Mouse (Mus musculus): ENCODE results near the gene Mrpl10.

Mrpl10 gene

DNA sequence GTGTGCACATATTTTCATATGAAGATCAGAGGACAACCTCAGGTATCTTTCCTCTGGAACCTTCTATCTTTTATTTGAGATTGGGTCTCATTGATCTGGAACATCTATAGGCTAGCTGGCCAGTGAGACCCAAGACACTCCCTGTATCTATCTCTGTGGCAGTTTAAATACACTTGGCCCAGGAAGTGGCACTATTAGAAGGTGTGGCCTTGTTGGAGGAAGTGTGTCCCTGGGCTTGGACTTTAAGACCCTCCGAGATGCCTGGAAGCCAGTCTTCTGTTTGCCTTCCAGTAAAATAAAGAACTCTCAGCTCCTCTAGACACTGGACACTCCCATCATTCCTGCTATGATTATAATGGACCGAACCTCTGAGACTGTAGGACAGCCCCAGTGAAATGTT lies 28.4 kb downstream of the Mrpl10 start:
- DNase-seq: no peak

DNA sequence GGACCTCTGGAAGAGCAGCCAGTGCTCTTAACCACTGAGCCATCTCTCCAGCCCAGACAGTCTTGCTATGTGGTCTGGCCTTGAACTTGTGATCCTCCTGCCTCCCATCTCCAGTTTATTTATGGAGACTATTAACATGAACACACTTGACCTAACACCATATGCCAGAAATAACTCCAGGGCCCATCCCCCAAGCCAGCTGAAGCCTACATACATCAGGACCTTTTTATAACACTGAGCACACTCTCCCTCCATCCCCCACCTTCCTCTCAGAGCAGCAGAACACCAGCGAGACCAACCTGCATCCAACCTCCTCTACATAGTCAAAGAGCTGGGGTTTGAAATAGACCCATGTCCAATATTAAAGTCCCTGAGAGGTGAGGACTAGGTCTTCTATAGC lies 29.8 kb downstream of the Mrpl10 start:
- no peak for DNase-seq

DNA sequence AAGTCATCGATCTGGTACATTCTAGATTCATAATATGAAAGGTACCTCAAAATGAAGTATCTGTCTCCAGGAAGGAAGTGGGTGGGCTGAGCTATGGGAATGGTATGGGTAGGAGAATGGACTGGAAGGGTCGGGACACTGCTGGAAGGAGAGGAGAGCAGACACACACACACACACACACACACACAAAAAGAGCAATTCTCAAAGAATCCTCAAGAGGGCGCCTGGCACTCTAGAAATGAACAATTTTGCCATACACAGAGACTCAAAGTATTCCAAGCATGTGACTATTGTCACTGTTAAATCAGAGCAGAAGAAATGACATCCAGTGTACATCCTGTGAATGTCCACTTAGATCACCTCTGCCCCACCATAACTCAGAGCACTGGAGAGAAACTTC lies 31.2 kb downstream of the Mrpl10 start:
- DNase-seq: no peak

DNA sequence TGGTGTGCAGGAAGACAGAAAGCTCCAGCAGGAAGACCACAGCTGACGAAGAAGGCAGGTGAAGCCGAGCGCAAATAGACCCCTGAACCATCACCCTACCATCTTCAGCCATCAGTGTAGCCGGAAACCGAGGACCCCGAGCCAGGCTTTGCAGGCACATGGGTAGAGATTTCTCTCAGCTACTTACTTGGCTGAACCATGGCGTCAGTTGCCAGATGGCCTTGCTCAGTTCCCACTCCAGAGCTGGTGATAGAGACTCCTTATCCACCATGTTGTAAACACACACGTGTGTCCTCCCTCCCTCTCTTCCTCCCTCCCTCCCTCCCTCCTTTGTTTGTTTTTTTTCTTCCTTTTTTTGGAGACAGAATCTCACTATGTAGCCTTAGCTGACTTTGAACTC lies 32.9 kb downstream of the Mrpl10 start:
- no peak for DNase-seq

DNA sequence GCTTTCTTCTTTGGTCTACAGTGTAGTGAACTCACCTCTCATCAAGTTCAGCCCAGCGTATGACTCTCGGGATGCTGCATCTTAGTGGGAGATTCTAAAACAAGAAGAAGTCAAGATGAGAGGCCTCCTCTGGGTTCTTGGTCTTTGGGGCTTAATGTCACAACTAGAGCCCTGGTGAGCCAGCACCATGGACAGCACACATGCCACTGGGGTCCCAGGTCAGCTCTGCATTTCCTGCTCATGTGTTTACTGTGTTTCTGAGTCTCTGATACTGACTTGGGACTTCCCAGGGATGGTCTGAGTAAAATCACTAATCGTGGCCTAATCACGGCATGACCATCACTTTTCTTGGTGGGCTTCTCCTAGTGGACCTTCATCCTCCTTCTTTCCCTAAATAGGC lies 37.4 kb downstream of the Mrpl10 start:
- DNase-seq: no peak

DNA sequence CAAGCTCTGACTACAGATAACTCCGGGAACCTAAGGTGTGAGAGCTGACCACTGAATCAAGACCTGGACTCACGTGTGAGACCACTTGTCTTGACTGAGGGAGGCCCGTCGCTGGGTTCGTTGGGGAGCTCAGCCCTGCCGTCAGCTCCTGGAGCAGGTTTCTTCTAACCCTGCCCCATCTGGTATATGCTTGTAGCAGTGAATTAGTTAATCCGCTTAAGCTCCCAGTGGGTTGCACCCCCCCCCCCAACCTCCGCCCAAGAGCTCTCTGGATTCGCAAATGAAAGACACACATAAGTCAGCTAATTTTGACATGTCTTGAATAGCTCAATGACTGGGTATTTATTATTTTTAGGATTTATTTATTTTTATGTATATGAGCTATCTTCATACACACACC lies 38.9 kb downstream of the Mrpl10 start:
- no peak for DNase-seq

DNA sequence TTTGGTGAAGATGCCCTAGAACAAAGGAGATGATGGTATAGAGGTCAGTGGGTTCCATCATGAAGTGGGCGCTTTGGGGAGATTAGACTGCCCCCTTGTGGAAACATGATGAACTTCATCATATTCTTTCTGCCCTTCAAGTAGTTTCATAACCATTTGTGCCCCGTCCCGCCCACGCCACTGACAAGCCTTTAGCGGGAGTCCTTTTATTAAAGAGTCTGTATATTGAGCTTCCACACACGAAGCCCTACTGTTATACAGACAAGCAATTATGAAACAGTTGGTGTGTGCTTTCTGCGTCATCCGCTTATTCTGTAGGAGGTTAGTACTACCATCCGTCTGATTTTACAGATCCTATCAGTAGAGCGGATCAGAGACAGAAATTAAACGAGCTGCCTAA lies 41.6 kb downstream of the Mrpl10 start:
- peak; percentile 48 for DNase-seq

DNA sequence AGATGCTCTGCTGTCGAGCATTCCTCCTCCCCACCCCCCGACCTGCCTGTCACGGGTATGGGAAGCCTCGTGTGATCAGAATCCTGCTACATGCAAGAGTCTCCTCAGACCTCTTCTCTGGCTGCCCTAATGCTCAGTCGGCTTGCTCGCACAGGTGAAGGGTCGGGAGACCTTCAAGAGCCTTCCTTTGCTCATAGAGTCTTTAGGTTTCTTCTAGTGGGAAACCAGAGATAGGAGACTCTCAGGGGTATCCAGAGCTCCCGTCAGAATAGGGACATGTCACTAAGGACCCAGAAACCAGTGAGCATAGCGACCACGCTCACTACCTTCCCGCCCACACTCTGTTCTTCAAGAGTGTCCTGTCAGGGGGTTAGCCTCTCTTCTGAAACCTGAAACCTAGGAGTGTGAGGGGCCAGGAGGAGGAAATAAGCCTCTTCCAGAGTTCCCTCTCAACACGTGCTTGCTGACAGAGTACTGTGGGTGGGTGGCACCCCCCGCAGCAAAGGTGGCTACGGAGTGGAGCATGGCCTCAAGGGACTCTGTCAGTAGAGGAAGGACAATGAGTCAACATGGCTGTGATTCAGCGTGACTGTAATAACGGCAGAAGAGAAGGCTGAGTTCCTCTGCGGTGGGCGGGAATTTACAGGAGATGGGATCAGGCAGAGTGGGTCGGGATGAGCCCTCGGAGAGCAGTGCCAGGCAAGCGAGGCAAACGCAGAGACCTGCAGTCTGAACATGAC lies 42.2 kb downstream of the Mrpl10 start:
- DNase-seq: no peak

DNA sequence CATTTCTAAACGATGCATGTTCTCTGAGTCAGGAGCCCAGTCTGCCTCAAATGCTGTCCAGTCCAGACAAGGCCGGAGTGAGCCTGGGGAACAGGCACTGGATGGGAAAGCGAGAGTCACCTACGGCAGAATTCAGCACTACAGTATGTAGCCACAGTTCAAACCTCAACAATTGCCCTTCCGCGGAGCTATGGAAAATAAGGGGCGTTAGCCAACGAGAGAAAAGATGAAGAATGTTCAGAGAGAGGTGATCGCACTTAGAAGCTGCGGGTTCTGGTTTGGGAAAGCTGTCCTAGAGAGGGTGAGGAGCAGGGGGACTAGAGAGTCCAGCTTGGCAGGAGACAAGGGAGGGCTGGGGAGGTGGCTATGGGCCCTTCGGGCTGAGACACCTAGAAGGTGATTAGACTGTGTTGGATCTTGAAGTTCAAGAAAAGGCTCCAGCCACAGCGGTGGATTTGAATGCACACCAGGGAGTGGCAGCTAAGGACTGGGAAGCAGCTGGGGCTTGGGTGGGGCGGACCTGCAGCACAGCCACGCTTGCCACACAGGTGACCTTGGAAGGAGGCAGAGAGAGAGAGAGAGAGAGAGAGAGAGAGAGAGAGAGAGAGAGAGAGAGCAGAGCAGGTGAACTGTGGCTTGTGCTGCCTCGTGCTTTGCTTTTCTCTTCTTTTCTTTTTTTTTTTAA lies 43.6 kb downstream of the Mrpl10 start:
- DNase-seq: no peak

DNA sequence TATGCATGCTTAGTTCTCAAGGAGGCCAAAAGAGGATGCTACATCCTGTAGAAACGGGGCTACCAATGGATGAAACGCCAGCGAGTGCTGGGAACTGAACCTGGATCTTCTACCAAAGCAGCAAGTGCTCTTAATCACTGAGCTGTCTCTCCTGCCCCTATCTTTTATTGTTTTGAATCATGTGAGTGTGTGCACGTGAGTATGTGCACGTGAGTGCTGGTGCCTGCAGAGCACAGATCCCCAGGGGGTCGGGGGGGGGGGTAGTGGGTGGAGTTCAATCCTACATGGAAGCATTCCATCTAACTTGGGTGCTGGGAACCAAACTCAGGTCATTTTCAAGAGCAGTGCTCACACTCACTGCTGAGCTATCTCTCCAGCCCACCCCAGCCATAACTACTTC lies 45.0 kb downstream of the Mrpl10 start:
- no peak for DNase-seq

DNA sequence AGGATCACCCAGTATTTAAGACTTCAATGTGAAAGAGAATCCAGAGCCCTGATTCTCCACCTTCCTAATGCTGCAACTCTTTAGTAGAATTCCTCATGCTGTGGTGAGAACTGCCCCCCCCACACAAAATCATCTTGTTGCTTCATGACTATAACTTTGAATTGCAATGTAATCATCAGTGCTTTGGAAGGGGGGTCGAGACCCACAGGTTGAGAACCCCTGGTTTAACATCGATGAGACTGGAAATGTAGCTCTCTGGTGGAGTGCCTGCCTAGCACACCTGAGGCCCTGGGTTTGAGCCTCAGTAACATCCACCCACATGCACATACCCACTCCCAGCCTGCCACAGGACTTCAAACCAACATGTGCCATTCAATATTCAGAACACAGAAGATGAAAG lies 53.2 kb downstream of the Mrpl10 start:
- DNase-seq: no peak

DNA sequence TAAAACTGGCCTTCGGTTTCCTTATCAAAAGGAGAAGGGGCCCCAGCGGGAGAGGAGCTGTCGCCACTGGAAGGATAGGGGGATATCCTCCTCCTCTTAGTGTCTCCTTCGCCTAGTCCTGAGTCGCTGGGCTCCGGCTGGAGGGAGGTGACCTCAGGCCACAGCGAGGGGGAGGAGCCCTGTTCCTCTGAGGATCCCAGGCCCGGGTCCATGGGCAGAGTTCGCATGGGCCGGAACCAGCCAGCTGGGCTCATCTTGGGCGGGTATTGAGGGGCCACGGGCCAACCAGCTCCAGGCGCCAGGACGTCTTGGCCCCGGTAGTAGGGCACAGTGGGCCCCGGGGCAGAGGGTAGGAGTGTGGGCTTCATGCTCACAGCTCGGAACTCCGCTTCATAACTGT lies 57.4 kb downstream of the Mrpl10 start:
- no peak for DNase-seq
